8 mouse cellular contexts compared by ENCODE assay signal in genomic region chr5:43894113-43894512, GRCm38 (mm10). TPM values are rescaled to one million over a fixed set of nuclear protein-coding genes. Genes with fewer than 3 reads are reported as not detected.
A peak's percentile ranks its signal among the peaks of the same experiment; 100 is the strongest.
DNase-seq lines count a peak whose midpoint lies in the region; ATAC-seq and TF ChIP-seq lines count a peak whose summit lies in the region.

No protein-coding gene starts in this region.

- H3K9me3 ChIP-seq in ES-Bruce4 (replicated peaks; ENCODE audit: control insufficient read depth, insufficient read depth, low read length, poor library complexity, severe bottlenecking), result no peaks in the 10 kb centered on the region
- no peaks in the 10 kb centered on the region for H3K9me3 ChIP-seq in heart, postnatal 0 days (replicated peaks; ENCODE audit: control insufficient read depth, low read length)
- no peaks in the 10 kb centered on the region for H3K9me3 ChIP-seq in midbrain, embryonic 10.5 days (replicated peaks)

- no peak overlapping the region for H3K4me3 ChIP-seq in ES-Bruce4 (ENCODE audit: low read depth, low read length)
- no peak overlapping the region for H3K4me3 ChIP-seq in heart, postnatal 0 days (ENCODE audit: low read depth, low read length)
- no peak overlapping the region for H3K4me3 ChIP-seq in midbrain, embryonic 10.5 days

- no peak for TF ChIP-seq EP300 in ES-Bruce4 (IDR thresholded peaks at IDR 0.05; ENCODE audit: insufficient read depth, low read depth, low read length)
- TF ChIP-seq EP300 in heart, postnatal 0 days (IDR thresholded peaks at IDR 0.05; ENCODE audit: low read depth), result no peak

- ATAC-seq in heart, postnatal 0 days (ENCODE audit: insufficient read depth, low read depth), result 0 out of 2 replicates have a peak, but pooled peaks have one; percentile 53

- peak; percentile 22 for DNase-seq in left cerebral cortex, adult 11 months (ENCODE audit: low spot score)
- no peak for DNase-seq in left cerebral cortex, postnatal 36 days (ENCODE audit: low spot score in 2 of 2)
- peak; percentile 10 for DNase-seq in adrenal gland, postnatal 25 days
- peak; percentile 38 for DNase-seq in heart, postnatal 0 days (ENCODE audit: low spot score)
- peak; percentile 14 for DNase-seq in layer of hippocampus, adult 9-11 months
- peak; percentile 39 for DNase-seq in retina, postnatal 1 day
- DNase-seq in midbrain, embryonic 10.5 days (ENCODE audit: low spot score), result no peak

- no peaks in the 10 kb centered on the region for H3K36me3 ChIP-seq in ES-Bruce4 (ENCODE audit: control insufficient read depth, insufficient read depth, low read length, poor library complexity, severe bottlenecking)
- H3K36me3 ChIP-seq in heart, postnatal 0 days (replicated peaks; ENCODE audit: control insufficient read depth, insufficient read depth, low read length), result no peaks in the 10 kb centered on the region
- no peaks in the 10 kb centered on the region for H3K36me3 ChIP-seq in midbrain, embryonic 10.5 days

- 60% methylated on average over 2 of the region's 2 CpGs for WGBS in heart, postnatal 0 days
- WGBS in midbrain, embryonic 10.5 days, result 71% methylated on average over 2 of the region's 2 CpGs

- H3K4me2 ChIP-seq in heart, postnatal 0 days (ENCODE audit: low read depth, low read length), result no peak overlapping the region

- no peak for TF ChIP-seq POLR2A in ES-Bruce4 (IDR thresholded peaks at IDR 0.05; ENCODE audit: insufficient read depth, low read length)

- peak; percentile 35 for TF ChIP-seq CTCF in ES-Bruce4 (IDR thresholded peaks at IDR 0.05; ENCODE audit: low read depth, low read length)
- peak; percentile 47 for TF ChIP-seq CTCF in heart, postnatal 0 days (IDR thresholded peaks at IDR 0.05; ENCODE audit: low read depth)

- no peaks in the 10 kb centered on the region; the same call in 1 of the 2 replicates for H3K27me3 ChIP-seq in ES-Bruce4 (ENCODE audit: control insufficient read depth, insufficient read depth, low read length, poor library complexity, severe bottlenecking)
- H3K27me3 ChIP-seq in heart, postnatal 0 days (ENCODE audit: control insufficient read depth, insufficient read depth, low read length), result no peaks in the 10 kb centered on the region
- H3K27me3 ChIP-seq in midbrain, embryonic 10.5 days (ENCODE audit: low read depth, poor library complexity, severe bottlenecking), result no peaks in the 10 kb centered on the region

- no peaks in the 10 kb centered on the region for H3K4me1 ChIP-seq in ES-Bruce4 (ENCODE audit: control insufficient read depth, insufficient read depth, low read length)
- H3K4me1 ChIP-seq in heart, postnatal 0 days (ENCODE audit: control insufficient read depth, insufficient read depth), result no peaks in the 10 kb centered on the region
- no peaks in the 10 kb centered on the region for H3K4me1 ChIP-seq in midbrain, embryonic 10.5 days

- intact Hi-C loops in left cerebral cortex, postnatal 36 days (cut with DNase I), result loop anchor here (5.0 kb wide), 3 partner anchors 52 to 378 kb away; no protein-coding TSS in a partner anchor

- no peak overlapping the region for H3K9ac ChIP-seq in ES-Bruce4 (ENCODE audit: low read depth, poor library complexity, severe bottlenecking)
- no peak overlapping the region for H3K9ac ChIP-seq in heart, postnatal 0 days (replicated peaks; ENCODE audit: low read depth, low read length)

- no peak overlapping the region for H3K27ac ChIP-seq in ES-Bruce4 (ENCODE audit: insufficient read depth, low read length)
- H3K27ac ChIP-seq in heart, postnatal 0 days (ENCODE audit: low read depth), result no peak overlapping the region
- H3K27ac ChIP-seq in midbrain, embryonic 10.5 days (replicated peaks), result no peak overlapping the region

RNA-seq across cellular contexts. Expression of gene Gm7879, which starts 18.8 kb away (rescaled TPM):
- total RNA-seq in left cerebral cortex, postnatal 36 days (2021), result 10 to 100 TPM; 11.4 to 13.5 TPM
- not detected in 2 replicates for polyA plus RNA-seq in ES-Bruce4 (2011; ENCODE audit: insufficient read depth, insufficient read length, low read depth, missing spikeins)
- 11.4 and 18.9 TPM in 2 replicates for total RNA-seq in adrenal gland, postnatal 25 days (2021)
- total RNA-seq in heart, postnatal 0 days (2014; rRNA removed; ENCODE audit: low replicate concordance), result not detected in 2 replicates
- polyA plus RNA-seq in heart, postnatal 0 days (2015; fragmentation: Nextera tagmentation; extraction: Ambion mirVana), result not detected in 2 replicates
- 1.0 TPM in 1 of 2 replicates, not detected in the other for polyA plus RNA-seq in midbrain, embryonic 10.5 days (2016; fragmentation: Nextera tagmentation; extraction: Ambion mirVana)

RNA-seq across cellular contexts. Expression of gene Cd38, which starts 25.8 kb away (rescaled TPM):
- 1 to 10 TPM; 2.2 TPM for total RNA-seq in left cerebral cortex, postnatal 36 days (2021)
- polyA plus RNA-seq in ES-Bruce4 (2011; ENCODE audit: insufficient read depth, insufficient read length, low read depth, missing spikeins), result 4.9 and 6.3 TPM in 2 replicates
- total RNA-seq in adrenal gland, postnatal 25 days (2021), result 10.8 and 16.5 TPM in 2 replicates
- 17.2 and 19.6 TPM in 2 replicates for total RNA-seq in heart, postnatal 0 days (2014; rRNA removed; ENCODE audit: low replicate concordance)
- polyA plus RNA-seq in heart, postnatal 0 days (2015; fragmentation: Nextera tagmentation; extraction: Ambion mirVana), result 12.9 and 13.1 TPM in 2 replicates
- 6.4 and 6.6 TPM in 2 replicates for polyA plus RNA-seq in midbrain, embryonic 10.5 days (2016; fragmentation: Nextera tagmentation; extraction: Ambion mirVana)

Comparison
In these comparisons a context has a peak if more than half of its experiments do, and no peak if none do; other contexts are left out.
1. DNase-seq: peak in left cerebral cortex, adult 11 months (single experiment), adrenal gland, postnatal 25 days (single experiment), heart, postnatal 0 days (single experiment), layer of hippocampus, adult 9-11 months (single experiment) and retina, postnatal 1 day (single experiment); none in left cerebral cortex, postnatal 36 days (0 of 2) and midbrain, embryonic 10.5 days (single experiment).
2. RNA of gene Gm7879, which starts 18.8 kb away (total RNA-seq): 11.4 to 13.5 TPM in left cerebral cortex, postnatal 36 days and 11.4 to 18.9 TPM in adrenal gland, postnatal 25 days; not detected in heart, postnatal 0 days; every median in the first group is over 10 times any median in the second.